Mouse (Mus musculus) bone marrow, adult 2 months (tissue): ENCODE data around the gene Rbm45.

Source experiments
- CTCF ChIP-seq: fragments of 200-500 bp; IDR thresholded peaks from 2 replicates; pipeline ENCODE4 v1.5.1; 2011; ENCODE audit warnings: low read length, control low read depth; ENCODE audit not compliant: control insufficient read depth, insufficient read depth
- POLR2A ChIP-seq: fragments of 200-500 bp; IDR thresholded peaks from 2 replicates; pipeline ENCODE4 v1.6.1; 2011; ENCODE audit warnings: low read depth, mild to moderate bottlenecking, control low read depth, low read length, borderline replicate concordance; ENCODE audit not compliant: control insufficient read depth

- no peak for TF ChIP-seq CTCF
- no peak for TF ChIP-seq POLR2A
Measured at GRCm38 (mm10) chr2:76324463-76324862, 45.3 kb upstream of the Rbm45 start.
